Mouse (Mus musculus): Measurements from ENCODE around the gene Cd6. TPM values are rescaled to one million over a fixed set of nuclear protein-coding genes. Genes with fewer than 3 reads are reported as not detected.

Cd6 gene
- not detected in 2 replicates for polyA plus RNA-seq (2012; rRNA removed)

GRCm38 (mm10) chr19:10829436-10830175, at the start of gene Cd6:
TSS of gene Cd6 (minus strand) at chr19:10830058.

GRCm38 (mm10) chr19:10869886-10870527, 40.1 kb upstream of the Cd6 start, which contains the start of gene Tmem132a:
TSS of gene Tmem132a (minus strand) at chr19:10869940.

GRCm38 (mm10) chr19:10839010-10839892, 9.4 kb upstream of the Cd6 start, which contains the start of gene Slc15a3:
TSS of gene Slc15a3 (plus strand) at chr19:10839727.

Other genes starting within 250 kb of the Cd6 start
- 86.3 and 108 TPM in 2 replicates for gene Ddb1, start 224.7 kb downstream of the Cd6 start, polyA plus RNA-seq (2012; rRNA removed)
- gene Tkfc, start 224.4 kb downstream of the Cd6 start, polyA plus RNA-seq (2012; rRNA removed), result 10.6 and 12.6 TPM in 2 replicates
- gene Vwce, start 195.8 kb downstream of the Cd6 start, polyA plus RNA-seq (2012; rRNA removed), result 5.1 and 7.6 TPM in 2 replicates
- 0.02 and 0.07 TPM in 2 replicates for gene Pga5, start 152.0 kb downstream of the Cd6 start, polyA plus RNA-seq (2012; rRNA removed)
- 5.3 and 5.9 TPM in 2 replicates for gene Vps37c, start 141.3 kb downstream of the Cd6 start, polyA plus RNA-seq (2012; rRNA removed)
- 0.02 TPM in 2 replicates for gene Cd5, start 91.1 kb downstream of the Cd6 start, polyA plus RNA-seq (2012; rRNA removed)
- gene Slc15a3, start 9.7 kb upstream of the Cd6 start, polyA plus RNA-seq (2012; rRNA removed), result 3.6 and 4.0 TPM in 2 replicates
- 2.2 and 2.7 TPM in 2 replicates for gene Tmem132a, start 39.9 kb upstream of the Cd6 start, polyA plus RNA-seq (2012; rRNA removed)
- 10.6 and 11.7 TPM in 2 replicates for gene Tmem109, start 51.9 kb upstream of the Cd6 start, polyA plus RNA-seq (2012; rRNA removed)
- gene Prpf19, start 65.2 kb upstream of the Cd6 start, polyA plus RNA-seq (2012; rRNA removed), result 98.2 and 111 TPM in 2 replicates
- not detected in 2 replicates for gene Zp1, start 90.6 kb upstream of the Cd6 start, polyA plus RNA-seq (2012; rRNA removed)
- gene Ptgdr2, start 107.1 kb upstream of the Cd6 start, polyA plus RNA-seq (2012; rRNA removed), result 0.02 and 0.05 TPM in 2 replicates
- gene Ccdc86, start 119.2 kb upstream of the Cd6 start, polyA plus RNA-seq (2012; rRNA removed), result 3.6 and 5.4 TPM in 2 replicates
- gene Ms4a10, start 144.6 kb upstream of the Cd6 start, polyA plus RNA-seq (2012; rRNA removed), result not detected in 2 replicates
- gene Ms4a15, start 163.2 kb upstream of the Cd6 start, polyA plus RNA-seq (2012; rRNA removed), result not detected in 2 replicates
- not detected in 2 replicates for gene Ms4a18, start 188.0 kb upstream of the Cd6 start, polyA plus RNA-seq (2012; rRNA removed)

Measured in liver, embryonic 14 days (tissue).